Mouse (Mus musculus): ENCODE measurements around the gene Ferd3l. TPM values are rescaled to one million over a fixed set of nuclear protein-coding genes. Genes with fewer than 3 reads are reported as not detected.

Gene Ferd3l
- total RNA-seq, 1 experiment from 2014 or later, result not detected

DNA sequence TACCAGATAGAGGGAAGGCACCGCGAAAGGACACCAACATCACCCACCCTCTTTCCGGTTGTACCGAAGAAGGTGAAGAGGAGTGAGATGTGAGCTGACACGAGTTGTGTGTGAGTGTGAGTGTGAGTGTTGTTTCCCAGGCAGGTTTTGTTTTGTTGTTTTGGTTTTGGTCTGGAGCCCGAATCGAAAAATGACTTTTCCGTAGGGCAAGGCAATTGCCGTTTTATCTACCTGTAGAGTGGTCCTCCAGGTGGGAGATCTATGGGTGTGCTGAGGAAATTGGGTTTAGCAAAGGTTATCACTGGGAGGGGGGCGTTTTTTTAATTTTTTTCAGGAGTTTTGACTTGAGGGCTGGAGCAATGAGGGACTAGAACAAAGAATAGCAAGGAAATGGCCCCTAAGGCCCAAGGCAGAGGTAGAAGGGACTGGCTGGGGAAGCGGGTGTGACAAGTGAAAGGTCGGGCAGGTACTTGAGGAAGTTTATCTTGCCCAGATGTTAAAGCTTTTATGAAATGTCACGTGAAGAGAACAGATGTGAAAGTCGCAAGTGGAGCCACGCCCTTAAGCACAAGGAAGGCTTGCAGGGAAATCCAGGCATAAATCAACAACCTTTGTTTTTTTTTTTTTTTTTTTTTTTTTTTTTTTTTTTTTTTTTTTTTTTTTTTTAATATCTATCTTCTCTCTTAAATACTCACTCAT lies 35.6 kb downstream of the Ferd3l start:
- ATAC-seq (replicated peaks; ENCODE audit: low read depth, poor library complexity, severe bottlenecking), result no peak

DNA sequence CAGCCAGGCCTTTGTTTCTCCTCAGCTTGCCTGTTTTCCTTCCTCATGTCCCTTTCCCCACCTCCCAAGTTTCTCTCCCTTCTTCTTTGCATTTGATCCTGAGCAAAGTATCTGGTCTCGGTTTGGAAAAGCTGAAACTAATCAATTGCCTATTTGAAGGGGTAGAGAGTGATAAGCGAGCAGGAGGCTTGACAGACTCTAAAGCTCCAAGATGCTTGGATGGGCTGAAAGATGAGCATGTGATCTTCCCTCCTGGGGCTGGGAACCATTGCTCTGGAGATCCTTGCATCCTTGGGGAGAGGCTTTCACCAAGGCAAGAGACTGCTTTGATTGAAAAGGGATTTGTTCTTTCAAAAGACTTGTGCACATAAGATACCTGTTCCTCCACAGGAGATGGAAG lies 36.2 kb downstream of the Ferd3l start:
- ATAC-seq (replicated peaks; ENCODE audit: low read depth, poor library complexity, severe bottlenecking), result no peak

DNA sequence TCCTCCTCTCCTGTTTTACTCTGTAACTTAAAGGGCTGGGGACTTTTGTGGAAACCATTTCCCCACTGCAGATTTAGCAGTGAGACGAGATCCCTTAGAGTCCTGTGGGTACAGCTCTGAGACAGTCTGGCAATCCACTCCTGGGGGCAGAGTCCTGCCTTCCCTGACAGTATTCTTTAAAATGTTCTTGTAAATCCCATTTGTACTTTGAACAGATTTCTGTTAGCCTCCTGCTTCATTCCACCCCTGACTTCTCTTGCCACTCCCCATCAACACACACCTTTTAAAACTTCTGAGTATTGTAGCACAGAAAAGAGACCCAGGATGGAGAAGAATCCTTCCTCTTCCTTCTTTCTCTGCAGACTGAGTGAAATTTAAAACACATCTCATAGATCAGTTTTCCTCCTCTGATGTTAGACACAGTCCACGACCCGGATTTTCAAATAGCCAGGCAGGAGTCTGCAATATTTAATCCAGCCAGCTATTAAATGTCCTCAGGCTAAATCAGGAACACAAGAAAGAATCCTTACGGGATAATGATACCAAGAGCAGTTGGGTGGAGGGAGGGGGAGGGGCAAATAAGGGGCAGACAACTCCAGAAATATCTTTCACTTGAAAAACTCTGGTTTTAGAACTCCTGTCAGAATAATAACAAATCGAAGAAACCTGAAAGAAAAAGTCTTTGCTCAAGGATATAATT lies 37.6 kb downstream of the Ferd3l start:
- ATAC-seq (replicated peaks; ENCODE audit: low read depth, poor library complexity, severe bottlenecking), result no peak

DNA sequence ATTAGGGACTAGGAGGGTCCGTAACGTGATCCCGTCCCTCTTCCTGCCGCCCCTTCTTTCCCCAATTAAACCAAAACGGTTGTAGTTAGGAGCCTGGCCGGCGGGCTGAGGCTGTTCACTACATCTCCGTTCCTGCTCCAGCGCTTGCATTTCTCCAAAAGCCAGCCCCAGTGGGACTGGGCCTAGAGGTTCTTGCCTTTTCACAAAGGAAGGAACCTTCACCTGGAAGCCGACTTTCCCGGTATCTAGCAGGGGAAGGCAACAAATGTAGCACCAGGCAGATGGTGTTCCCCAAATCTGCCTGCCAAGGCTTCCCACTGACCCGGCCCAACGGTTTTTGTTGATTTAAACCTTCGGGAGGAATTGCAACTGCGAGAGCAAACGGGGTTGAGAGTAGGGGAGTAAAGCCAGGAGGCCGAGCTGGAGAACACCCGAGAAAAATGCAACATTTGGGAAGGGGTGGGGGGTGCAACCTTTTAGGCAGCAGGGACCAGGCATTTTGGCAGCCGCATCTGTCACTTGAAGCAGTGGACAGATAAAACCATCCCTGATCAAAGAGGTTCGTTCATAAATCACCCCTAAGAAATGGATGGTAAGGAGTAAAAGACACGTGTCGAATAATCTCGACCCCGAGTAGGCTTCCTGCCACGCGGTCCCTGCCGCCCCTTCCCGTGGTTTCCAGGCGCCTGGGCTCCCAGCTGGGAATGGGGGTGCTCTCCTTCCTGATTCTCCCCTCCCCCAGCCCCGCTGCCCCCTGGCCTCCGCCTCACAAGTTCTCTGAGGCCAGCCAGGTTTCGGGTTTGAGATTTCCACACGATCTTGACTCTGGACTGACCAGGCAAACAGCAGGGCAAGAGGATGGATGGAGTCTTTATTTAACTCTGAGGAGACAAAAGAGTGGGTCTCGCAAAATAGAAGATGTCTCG lies 38.5 kb downstream of the Ferd3l start:
- ATAC-seq (replicated peaks; ENCODE audit: low read depth, poor library complexity, severe bottlenecking), result no peak

DNA sequence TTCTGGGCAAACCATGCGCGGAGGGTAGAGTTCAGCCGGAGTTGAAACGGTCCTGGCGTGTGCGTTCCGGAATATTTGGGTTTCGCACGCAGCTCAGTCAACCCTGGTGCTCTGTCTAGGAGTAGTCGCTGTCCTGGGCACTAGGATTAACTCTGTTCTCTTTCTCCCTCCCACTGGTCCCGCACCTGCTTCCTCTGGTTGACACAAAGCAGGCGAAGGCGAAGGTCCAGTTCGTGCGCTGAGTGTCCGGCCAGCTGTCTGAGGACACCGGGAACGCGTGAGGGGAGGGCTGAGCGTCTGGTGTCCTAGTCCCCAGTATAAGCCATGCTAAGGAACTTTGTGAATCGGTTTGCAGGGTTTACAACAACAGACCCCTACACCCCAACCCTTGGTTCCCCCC lies 39.3 kb downstream of the Ferd3l start:
- no peak for ATAC-seq (replicated peaks; ENCODE audit: low read depth, poor library complexity, severe bottlenecking)

DNA sequence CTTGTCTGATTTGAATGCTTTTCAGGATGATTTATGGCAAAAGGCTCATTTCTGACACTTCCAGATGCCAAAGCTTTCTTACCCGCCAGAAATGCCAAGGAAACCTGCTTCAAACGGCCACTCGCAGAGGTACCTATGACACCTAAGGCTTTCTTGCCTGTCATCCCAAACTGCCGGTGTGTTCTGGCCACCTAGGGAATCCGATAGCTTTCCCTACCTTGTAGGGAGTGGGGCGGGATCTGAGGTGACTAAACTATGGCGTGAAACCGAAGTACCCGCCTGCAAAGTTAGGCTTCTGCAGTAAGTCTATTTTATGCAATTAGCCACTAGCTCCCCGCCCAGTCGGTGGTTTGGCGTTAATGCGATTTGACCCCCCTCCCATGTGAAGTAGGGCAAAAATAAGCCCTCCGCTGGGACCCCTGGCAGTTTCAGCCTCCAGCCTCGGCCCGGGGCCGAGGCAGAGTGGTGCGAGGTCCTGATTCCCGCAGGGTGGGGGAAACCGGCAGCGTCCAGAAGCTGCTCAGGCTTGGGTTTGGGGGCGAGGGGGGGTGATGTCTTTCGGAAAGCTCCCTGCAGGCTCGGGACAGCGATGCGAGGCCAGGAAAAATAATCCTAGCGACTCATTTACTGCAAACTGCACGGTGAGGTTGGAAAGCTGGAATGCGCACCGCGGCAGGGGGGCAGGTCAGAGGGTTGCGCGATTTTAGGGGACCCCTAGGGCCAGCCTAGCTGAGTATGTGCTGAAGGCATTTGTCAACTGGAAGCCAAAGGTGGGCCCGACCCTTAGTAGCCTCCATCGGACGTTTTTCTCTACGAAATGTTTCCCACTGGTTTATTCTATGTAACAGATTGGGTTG lies 40.0 kb downstream of the Ferd3l start:
- ATAC-seq (replicated peaks; ENCODE audit: low read depth, poor library complexity, severe bottlenecking), result no peak

DNA sequence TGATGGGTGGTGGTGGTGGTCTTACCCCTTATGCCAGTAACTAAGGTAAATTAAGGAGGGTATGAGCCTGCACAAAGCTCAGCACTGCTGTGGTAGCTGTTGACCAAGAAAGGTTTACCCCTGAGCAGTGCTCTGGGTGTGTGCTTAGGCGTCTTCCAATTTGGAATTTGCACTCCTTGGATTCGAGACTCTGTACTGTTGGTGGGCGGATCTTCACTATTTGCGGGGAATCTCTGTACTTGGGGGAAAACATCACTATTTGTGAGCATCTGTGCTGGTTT lies 40.6 kb downstream of the Ferd3l start:
- no peak for ATAC-seq (replicated peaks; ENCODE audit: low read depth, poor library complexity, severe bottlenecking)

Other genes with a start within 250 kb of the Ferd3l start
- not detected in 2 replicates for gene Twist1, start 29.2 kb downstream of the Ferd3l start, total RNA-seq (2017)